Mouse (Mus musculus) thymus, adult 2 months (tissue): ENCODE data around the gene Slc41a3. TPM values are rescaled to one million over a fixed set of nuclear protein-coding genes. Genes with fewer than 3 reads are reported as not detected.

Experiments
- DNase-seq: peaks from one replicate; pipeline ENCODE4 v3.0.0; 2021
- H3K27ac ChIP-seq: fragments of 200-500 bp; 2 replicates; pipeline ENCODE4 v1.5.1; 2012; ENCODE audit warnings: low read length, control low read depth; ENCODE audit not compliant: control insufficient read depth, insufficient read depth
- H3K27me3 ChIP-seq: fragments of 200-500 bp; 2 replicates; pipeline ENCODE4 v1.6.1; 2012; ENCODE audit warnings: mild to moderate bottlenecking, low read length, moderate library complexity, mixed read lengths; ENCODE audit not compliant: control insufficient read depth, insufficient read depth
- H3K36me3 ChIP-seq: fragments of 200-500 bp; 2 replicates; pipeline ENCODE4 v1.6.1; 2012; ENCODE audit warnings: mild to moderate bottlenecking, low read length, moderate library complexity; ENCODE audit not compliant: control insufficient read depth, insufficient read depth
- H3K4me1 ChIP-seq: fragments of 200-500 bp; replicated peaks from 2 replicates; pipeline ENCODE4 v1.6.1; 2012; ENCODE audit warnings: low read length; ENCODE audit not compliant: control insufficient read depth, insufficient read depth
- H3K4me3 ChIP-seq: fragments of 200-500 bp; 2 replicates; pipeline ENCODE4 v1.5.1; 2012; ENCODE audit warnings: mild to moderate bottlenecking, low read length, control low read depth, moderate library complexity; ENCODE audit not compliant: control insufficient read depth, insufficient read depth
- CTCF ChIP-seq: fragments of 200-500 bp; IDR thresholded peaks from 2 replicates; pipeline ENCODE4 v1.5.1; 2012; ENCODE audit warnings: mild to moderate bottlenecking, control low read depth, low read length, moderate library complexity, borderline replicate concordance; ENCODE audit not compliant: control insufficient read depth, poor library complexity, insufficient read depth; ENCODE audit errors: extremely low read depth
- POLR2A ChIP-seq: fragments of 200-500 bp; IDR thresholded peaks from 2 replicates; pipeline ENCODE4 v1.6.1; 2012; ENCODE audit warnings: mild to moderate bottlenecking, low read length, control low read depth, moderate library complexity; ENCODE audit not compliant: control insufficient read depth, poor library complexity, insufficient read depth; ENCODE audit errors: extremely low read depth
- WGBS: fragments of 180-500 bp; shearing (Covaris S2); methylation state at CpG from one replicate; pipeline ENCODE4 v1.1.7; 2018; 5-methylcytosine and 5-hydroxymethylcytosine counted together
- polyA plus RNA-seq: library from polyadenylated mRNA; depleted of rRNA; stranded (reverse); fragments of >200 nt; gene quantifications from 2 replicates; pipeline ENCODE4 v1.2.3, GENCODE M21; 2012

Gene Slc41a3
- polyA plus RNA-seq, 1 experiment: 12.3 TPM

GRCm38 (mm10) chr6:90575261-90575715, 29.2 kb upstream of the Slc41a3 start:
- Histone ChIP-seq H3K27ac (no peak overlapping the region), H3K4me3 (no peak overlapping the region), H3K27me3 (no peaks in the 10 kb centered on the region), H3K4me1 (no peaks in the 10 kb centered on the region), H3K36me3 (no peaks in the 10 kb centered on the region)
- no peak for TF ChIP-seq POLR2A
- no peak for TF ChIP-seq CTCF
- WGBS: 67% methylated on average over 3 of the region's 3 CpGs
- DNase-seq: peak; percentile 65

DNA sequence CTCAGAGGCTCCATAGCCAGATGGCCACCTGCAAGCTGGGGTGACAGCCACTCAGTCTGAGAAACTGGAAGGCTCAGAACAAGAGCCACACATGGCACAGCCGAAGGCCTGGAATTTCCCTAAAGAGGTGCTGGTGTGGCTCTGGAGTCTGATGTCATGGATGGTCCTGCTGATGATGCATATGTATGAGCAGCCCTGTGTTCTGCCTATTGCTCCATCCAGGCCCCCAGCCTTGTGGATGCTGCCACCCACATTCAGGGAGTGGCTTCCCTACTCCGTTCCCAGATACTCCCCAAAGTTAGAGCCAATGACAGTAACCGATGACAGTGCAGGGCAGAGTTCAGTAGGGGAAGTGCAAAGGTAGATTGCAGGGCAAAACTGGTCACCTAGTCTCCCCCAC, 26.4 kb upstream of the Slc41a3 start:
- no peaks in the 10 kb centered on the region for H3K36me3 ChIP-seq
- H3K27ac ChIP-seq: no peak overlapping the region
- 84% methylated on average over 3 of the region's 3 CpGs for WGBS
- no peak for TF ChIP-seq CTCF
- no peaks in the 10 kb centered on the region for H3K4me1 ChIP-seq
- no peak for DNase-seq
- H3K4me3 ChIP-seq: no peak overlapping the region
- H3K27me3 ChIP-seq: no peaks in the 10 kb centered on the region

DNA sequence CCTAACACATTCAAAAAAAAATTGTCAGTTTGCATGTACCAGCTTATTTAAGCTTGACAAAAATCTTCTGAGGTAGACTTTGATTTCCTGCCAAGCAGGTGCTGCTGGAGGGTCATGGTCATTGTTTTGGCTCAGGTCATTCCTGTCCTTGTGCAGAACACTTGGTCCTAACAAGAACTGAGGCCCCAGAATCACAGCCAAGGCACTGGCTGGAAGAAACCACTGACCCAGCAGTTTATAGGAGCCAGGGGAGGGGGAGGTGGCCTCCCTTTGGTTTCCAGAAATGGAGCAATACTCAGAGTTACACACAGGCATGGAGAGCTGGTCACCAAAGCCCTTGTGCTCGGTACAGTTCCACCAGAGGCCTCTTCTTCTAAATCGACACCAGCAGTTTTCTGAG, 22.2 kb upstream of the Slc41a3 start:
- Histone ChIP-seq H3K4me1 (no peaks in the 10 kb centered on the region), H3K27ac (no peak overlapping the region), H3K4me3 (no peak overlapping the region), H3K27me3 (no peaks in the 10 kb centered on the region), H3K36me3 (no peaks in the 10 kb centered on the region)
- WGBS: 86% methylated on average over 2 of the region's 2 CpGs
- TF ChIP-seq CTCF: no peak
- TF ChIP-seq POLR2A: no peak
- no peak for DNase-seq

DNA sequence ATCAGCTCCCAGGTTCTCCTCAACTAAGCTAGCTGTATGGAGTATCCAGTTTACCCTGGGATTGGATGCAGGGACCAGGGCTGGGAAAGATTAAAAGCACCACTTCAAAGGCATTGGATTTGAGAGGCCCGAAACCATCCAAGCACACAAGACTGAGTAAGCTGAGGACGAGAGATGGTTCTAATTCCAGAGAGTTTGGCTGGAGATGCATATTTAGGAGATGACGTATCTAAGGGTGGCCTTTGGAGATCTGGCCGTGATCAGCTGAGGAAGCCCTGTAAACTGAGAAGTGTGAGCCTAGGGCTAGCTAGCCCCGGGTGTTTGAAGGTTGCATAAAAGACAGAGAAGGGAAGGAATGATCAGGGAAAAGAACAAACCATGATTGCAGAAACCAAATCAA, 16.4 kb upstream of the Slc41a3 start:
- DNase-seq: no peak
- H3K4me3 ChIP-seq: no peak overlapping the region
- 88% methylated on average over 5 of the region's 5 CpGs for WGBS
- no peaks in the 10 kb centered on the region for H3K27me3 ChIP-seq
- no peaks in the 10 kb centered on the region for H3K36me3 ChIP-seq
- TF ChIP-seq CTCF: no peak
- TF ChIP-seq POLR2A: no peak
- no peaks in the 10 kb centered on the region for H3K4me1 ChIP-seq
- H3K27ac ChIP-seq: no peak overlapping the region

GRCm38 (mm10) chr6:90590707-90591106, 13.8 kb upstream of the Slc41a3 start:
- Histone ChIP-seq H3K4me3 (no peak overlapping the region), H3K36me3 (no peaks in the 10 kb centered on the region), H3K27ac (no peak overlapping the region), H3K27me3 (no peaks in the 10 kb centered on the region), H3K4me1 (no peaks in the 10 kb centered on the region)
- DNase-seq: no peak
- WGBS: 90% methylated on average over 1 of the region's 1 CpGs
- TF ChIP-seq CTCF (no peak), POLR2A (no peak)

DNA sequence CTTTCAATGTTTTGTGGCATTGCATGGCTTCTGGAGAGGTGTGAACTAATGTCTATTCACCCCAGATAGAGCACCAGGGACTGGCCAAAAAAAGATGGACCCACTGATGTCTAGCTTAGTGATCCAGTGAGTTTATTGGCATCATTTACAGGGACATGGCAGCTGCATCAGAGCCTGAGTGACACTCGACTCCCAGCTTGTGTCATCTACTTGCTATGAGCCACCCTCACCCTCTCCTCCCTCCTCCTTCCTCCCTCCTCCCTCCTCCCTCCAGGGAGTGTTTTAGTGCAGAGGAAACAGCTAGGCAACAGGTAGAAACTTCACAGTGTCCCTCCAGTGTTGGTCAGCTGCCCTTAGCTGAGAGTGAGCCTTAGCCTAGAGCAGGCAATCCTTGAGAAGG, 9.6 kb upstream of the Slc41a3 start:
- Histone ChIP-seq H3K4me3 (no peak overlapping the region), H3K36me3 (no peaks in the 10 kb centered on the region), H3K27ac (no peak overlapping the region), H3K27me3 (no peaks in the 10 kb centered on the region), H3K4me1 (no peaks in the 10 kb centered on the region)
- TF ChIP-seq CTCF (no peak), POLR2A (no peak)
- WGBS: 87% methylated on average over 1 of the region's 1 CpGs
- no peak for DNase-seq

DNA sequence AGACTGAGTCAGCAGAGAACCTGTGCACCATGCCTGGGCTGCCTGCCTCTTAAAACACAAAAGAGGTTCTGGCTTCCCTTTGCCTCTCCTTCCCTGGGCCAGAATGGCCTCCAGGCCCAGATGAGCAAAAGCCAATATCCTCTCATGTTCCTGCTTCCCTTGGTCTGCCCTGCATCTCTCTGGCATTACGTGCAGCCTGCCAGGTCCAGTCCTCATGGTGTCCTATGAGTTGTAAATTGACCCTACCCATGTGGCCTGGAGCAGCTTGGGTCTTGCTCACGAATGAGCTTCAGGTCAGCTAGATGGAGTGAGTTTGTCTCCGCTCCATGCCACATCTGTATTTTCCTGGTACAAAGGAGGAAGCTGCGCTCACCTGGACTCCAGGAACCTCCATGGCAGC, 7.5 kb upstream of the Slc41a3 start:
- H3K27me3 ChIP-seq: no peaks in the 10 kb centered on the region
- no peak for DNase-seq
- no peak overlapping the region for H3K4me3 ChIP-seq
- TF ChIP-seq CTCF (no peak), POLR2A (no peak)
- H3K4me1 ChIP-seq: no peaks in the 10 kb centered on the region
- no peak overlapping the region for H3K27ac ChIP-seq
- 95% methylated on average over 4 of the region's 4 CpGs for WGBS
- no peaks in the 10 kb centered on the region for H3K36me3 ChIP-seq

GRCm38 (mm10) chr6:90597592-90597991, 6.9 kb upstream of the Slc41a3 start:
- TF ChIP-seq CTCF: no peak
- no peak for TF ChIP-seq POLR2A
- no peaks in the 10 kb centered on the region for H3K36me3 ChIP-seq
- no peaks in the 10 kb centered on the region for H3K27me3 ChIP-seq
- no peak overlapping the region for H3K27ac ChIP-seq
- no peak for DNase-seq
- H3K4me3 ChIP-seq: no peak overlapping the region
- WGBS: 63% methylated on average over 2 of the region's 2 CpGs
- no peaks in the 10 kb centered on the region for H3K4me1 ChIP-seq
